Mouse (Mus musculus) lung, embryonic 16.5 days (tissue): Measurements from ENCODE around the gene Bricd5. TPM values are rescaled to one million over a fixed set of nuclear protein-coding genes. Genes with fewer than 3 reads are reported as not detected.

Source experiments
- ATAC-seq: fragments of 200-750 bp; cut with Nextera tagmentation; 2 replicates; pipeline ENCODE4 v1.8.0; 2017; ENCODE audit warnings: low read depth, mild to moderate bottlenecking, moderate library complexity
- H3K27ac ChIP-seq: fragments of 300-500 bp; sonication (generic); 2 replicates; pipeline ENCODE4 v1.5.1; 2014; ENCODE audit warnings: mild to moderate bottlenecking, control low read depth, low read length
- H3K27me3 ChIP-seq: fragments of 300-500 bp; sonication (generic); 2 replicates; pipeline ENCODE4 v1.6.1; 2014; ENCODE audit warnings: low read depth, low read length, mixed read lengths; ENCODE audit not compliant: control insufficient read depth, insufficient read depth
- H3K36me3 ChIP-seq: fragments of 300-500 bp; sonication (generic); 2 replicates; pipeline ENCODE4 v1.6.1; 2014; ENCODE audit warnings: low read length; ENCODE audit not compliant: control insufficient read depth, insufficient read depth
- H3K4me1 ChIP-seq: fragments of 300-500 bp; sonication (generic); replicated peaks from 2 replicates; pipeline ENCODE4 v1.6.1; 2014; ENCODE audit warnings: low read length, mixed read lengths; ENCODE audit not compliant: control insufficient read depth, insufficient read depth
- H3K4me2 ChIP-seq: fragments of 300-500 bp; sonication (generic); 2 replicates; pipeline ENCODE4 v1.6.1; 2014; ENCODE audit warnings: low read depth, low read length, control low read depth
- H3K4me3 ChIP-seq: fragments of 300-500 bp; sonication (generic); 2 replicates; pipeline ENCODE4 v1.5.1; 2014; ENCODE audit warnings: mild to moderate bottlenecking, low read length, control low read depth
- H3K9ac ChIP-seq: fragments of 300-500 bp; sonication (generic); 2 replicates; pipeline ENCODE4 v1.6.1; 2014; ENCODE audit warnings: low read length, control low read depth
- H3K9me3 ChIP-seq: fragments of 300-500 bp; sonication (generic); 2 replicates; pipeline ENCODE4 v1.6.1; 2016; ENCODE audit warnings: low read length; ENCODE audit not compliant: control insufficient read depth
- WGBS: fragments of 180-500 bp; shearing (Covaris S2); extraction: QIAGEN DNeasy Blood & Tissue Kit; methylation state at CpG from one replicate; pipeline ENCODE4 v1.1.7; 2014; 5-methylcytosine and 5-hydroxymethylcytosine counted together
- polyA plus RNA-seq: library from polyadenylated mRNA; unstranded; fragments of >200 nt; fragmentation: Nextera tagmentation; extraction: Ambion mirVana; gene quantifications from 2 replicates; pipeline ENCODE4 v1.2.1, GENCODE M21; 2015

The Bricd5 gene
- polyA plus RNA-seq, 1 experiment from 2014 or later: not detected

- WGBS: 1% methylated on average over 67 of the region's 68 CpGs
- peaks cover 23% of the 10 kb centered on the region for H3K4me1 ChIP-seq
Measured at GRCm38 (mm10) chr17:24470701-24471527, 2.8 kb upstream of the Bricd5 start.

GRCm38 (mm10) chr17:24472512-24472911 is 1.2 kb upstream of the Bricd5 start:
- H3K27me3 ChIP-seq: no peaks in the 10 kb centered on the region
- no peak overlapping the region for H3K4me2 ChIP-seq
- WGBS: 67% methylated on average over 4 of the region's 4 CpGs
- H3K4me1 ChIP-seq: peaks cover 23% of the 10 kb centered on the region
- no peak overlapping the region; the same call in 1 of the 2 replicates for H3K9ac ChIP-seq
- H3K4me3 ChIP-seq: no peak overlapping the region
- ATAC-seq: no peak
- peaks cover 23% of the 10 kb centered on the region for H3K36me3 ChIP-seq
- no peaks in the 10 kb centered on the region for H3K9me3 ChIP-seq
- no peak overlapping the region for H3K27ac ChIP-seq

More at GRCm38 (mm10) chr17:24470701-24471527, 2.8 kb upstream of the Bricd5 start:
- no peaks in the 10 kb centered on the region for H3K9me3 ChIP-seq
- peak overlapping the region; percentile 86 for H3K4me3 ChIP-seq
- peak overlapping the region; percentile 94 for H3K9ac ChIP-seq
- H3K36me3 ChIP-seq: peaks cover 12% of the 10 kb centered on the region
- peak; percentile 35 for ATAC-seq
- H3K4me2 ChIP-seq: peak overlapping the region; percentile 94
- no peaks in the 10 kb centered on the region for H3K27me3 ChIP-seq
- H3K27ac ChIP-seq: peak overlapping the region; percentile 58

- H3K9ac ChIP-seq: no peak overlapping the region
- H3K4me1 ChIP-seq: peaks cover 29% of the 10 kb centered on the region
Measured at GRCm38 (mm10) chr17:24474557-24474956, 873 bp downstream of the Bricd5 start.

GRCm38 (mm10) chr17:24475586-24475985 is 1.9 kb downstream of the Bricd5 start:
- no peak for ATAC-seq
- no peaks in the 10 kb centered on the region for H3K27me3 ChIP-seq
- 90% methylated on average over 6 of the region's 6 CpGs for WGBS
- no peak overlapping the region for H3K4me3 ChIP-seq
- no peak overlapping the region for H3K27ac ChIP-seq
- H3K4me2 ChIP-seq: no peak overlapping the region
- H3K9ac ChIP-seq: no peak overlapping the region
- H3K9me3 ChIP-seq: no peaks in the 10 kb centered on the region
- H3K36me3 ChIP-seq: peaks cover 23% of the 10 kb centered on the region
- peaks cover 33% of the 10 kb centered on the region for H3K4me1 ChIP-seq

More at GRCm38 (mm10) chr17:24474557-24474956, 873 bp downstream of the Bricd5 start:
- H3K4me2 ChIP-seq: no peak overlapping the region
- no peak overlapping the region for H3K4me3 ChIP-seq
- H3K27me3 ChIP-seq: no peaks in the 10 kb centered on the region
- no peak overlapping the region for H3K27ac ChIP-seq
- WGBS: 86% methylated on average over 5 of the region's 5 CpGs
- ATAC-seq: no peak
- H3K9me3 ChIP-seq: no peaks in the 10 kb centered on the region
- H3K36me3 ChIP-seq: peaks cover 23% of the 10 kb centered on the region

- ATAC-seq: no peak
- WGBS: 87% methylated on average over 10 of the region's 10 CpGs
Measured at GRCm38 (mm10) chr17:24476022-24476776, 2.5 kb downstream of the Bricd5 start.

GRCm38 (mm10) chr17:24477053-24477984 is 3.6 kb downstream of the Bricd5 start:
- Histone ChIP-seq H3K4me1 (peaks cover 18% of the 10 kb centered on the region), H3K9me3 (no peaks in the 10 kb centered on the region), H3K4me3 (no peak overlapping the region; the same call in 1 of the 2 replicates), H3K27ac (no peak overlapping the region), H3K4me2 (no peak overlapping the region), H3K9ac (no peak overlapping the region), H3K36me3 (peaks cover 23% of the 10 kb centered on the region), H3K27me3 (no peaks in the 10 kb centered on the region)
- 90% methylated on average over 20 of the region's 20 CpGs for WGBS
- no peak for ATAC-seq

More at GRCm38 (mm10) chr17:24476022-24476776, 2.5 kb downstream of the Bricd5 start:
- Histone ChIP-seq H3K9me3 (no peaks in the 10 kb centered on the region), H3K27me3 (no peaks in the 10 kb centered on the region), H3K4me3 (no peak overlapping the region), H3K4me2 (no peak overlapping the region), H3K36me3 (peaks cover 23% of the 10 kb centered on the region), H3K4me1 (peaks cover 29% of the 10 kb centered on the region), H3K9ac (no peak overlapping the region), H3K27ac (no peak overlapping the region)

GRCm38 (mm10) chr17:24477985-24478600 is 4.4 kb downstream of the Bricd5 start:
- Histone ChIP-seq H3K27ac (no peak overlapping the region), H3K36me3 (peaks cover 23% of the 10 kb centered on the region), H3K4me1 (peaks cover 10% of the 10 kb centered on the region), H3K4me3 (peak overlapping the region; percentile 88), H3K9ac (peak overlapping the region; percentile 86), H3K9me3 (no peaks in the 10 kb centered on the region), H3K27me3 (no peaks in the 10 kb centered on the region), H3K4me2 (peak overlapping the region; percentile 51)
- 0 out of 2 replicates have a peak, but pooled peaks have one; percentile 3 for ATAC-seq
- 36% methylated on average over 11 of the region's 11 CpGs for WGBS

GRCm38 (mm10) chr17:24478663-24479380 is 5.1 kb downstream of the Bricd5 start, which contains the start of gene Mlst8:
Gene Mlst8, minus strand, starts transcription at chr17:24479078.
- Histone ChIP-seq H3K27me3 (no peaks in the 10 kb centered on the region), H3K4me1 (peaks cover 10% of the 10 kb centered on the region), H3K27ac (peak within 1 kb of the TSS; percentile 97), H3K9ac (peak within 1 kb of the TSS; percentile 86), H3K36me3 (peaks cover 23% of the 10 kb centered on the region), H3K9me3 (no peaks in the 10 kb centered on the region), H3K4me3 (peak within 1 kb of the TSS; percentile 88), H3K4me2 (peak within 1 kb of the TSS; percentile 51)
- WGBS: 0% methylated on average over 48 of the region's 48 CpGs
- ATAC-seq: peak; percentile 96
